Mouse (Mus musculus) kidney, embryonic 15.5 days (tissue): ENCODE measurements around the gene Glo1. TPM values are rescaled to one million over a fixed set of nuclear protein-coding genes. Genes with fewer than 3 reads are reported as not detected.

ENCODE experiments used
- ATAC-seq: fragments of 200-750 bp; cut with Nextera tagmentation; replicated peaks from 2 replicates; pipeline ENCODE4 v1.8.0; 2017; ENCODE audit warnings: moderate TSS enrichment; ENCODE audit not compliant: low FRiP score
- H3K27ac ChIP-seq: fragments of 300-500 bp; sonication (generic); 2 replicates; pipeline ENCODE4 v1.5.1; 2015; ENCODE audit warnings: mild to moderate bottlenecking, inconsistent platforms
- H3K27me3 ChIP-seq: fragments of 300-500 bp; sonication (generic); 2 replicates; pipeline ENCODE4 v1.6.1; 2015; ENCODE audit warnings: inconsistent platforms
- H3K36me3 ChIP-seq: fragments of 300-500 bp; sonication (generic); 2 replicates; pipeline ENCODE4 v1.6.1; 2015; ENCODE audit warnings: inconsistent platforms
- H3K4me1 ChIP-seq: fragments of 300-500 bp; sonication (generic); 2 replicates; pipeline ENCODE4 v1.6.1; 2015; ENCODE audit warnings: inconsistent platforms
- H3K4me2 ChIP-seq: fragments of 300-500 bp; sonication (generic); 2 replicates; pipeline ENCODE4 v1.6.1; 2015; ENCODE audit warnings: moderate library complexity, mild to moderate bottlenecking, inconsistent platforms
- H3K4me3 ChIP-seq: fragments of 300-500 bp; sonication (generic); replicated peaks from 2 replicates; pipeline ENCODE4 v1.5.1; 2015; ENCODE audit warnings: mild to moderate bottlenecking, inconsistent platforms
- H3K9ac ChIP-seq: fragments of 300-500 bp; sonication (generic); 2 replicates; pipeline ENCODE4 v1.6.1; 2015; ENCODE audit warnings: mild to moderate bottlenecking, inconsistent platforms
- H3K9me3 ChIP-seq: fragments of 300-500 bp; sonication (generic); replicated peaks from 2 replicates; pipeline ENCODE4 v1.6.1; 2016; ENCODE audit warnings: inconsistent platforms
- WGBS: fragments of 180-500 bp; shearing (Covaris S2); methylation state at CpG from one replicate; pipeline ENCODE4 v1.1.7; 2015; ENCODE audit warnings: mixed read lengths; 5-methylcytosine and 5-hydroxymethylcytosine counted together
- polyA plus RNA-seq: library from polyadenylated mRNA; unstranded; fragments of >200 nt; fragmentation: Nextera tagmentation; extraction: Ambion mirVana; gene quantifications from 2 replicates; pipeline ENCODE4 v1.2.1, GENCODE M21; 2015

Glo1 gene
- polyA plus RNA-seq, 1 experiment from 2014 or later, result 221 TPM

- H3K9ac ChIP-seq, result no peak overlapping the region
- 88% methylated on average over 3 of the region's 3 CpGs for WGBS
- H3K27me3 ChIP-seq, result no peaks in the 10 kb centered on the region
- no peaks in the 10 kb centered on the region for H3K9me3 ChIP-seq
- no peaks in the 10 kb centered on the region for H3K36me3 ChIP-seq
- H3K4me3 ChIP-seq, result no peak overlapping the region
- no peaks in the 10 kb centered on the region for H3K4me1 ChIP-seq
- no peak overlapping the region for H3K27ac ChIP-seq
- ATAC-seq, result no peak
- H3K4me2 ChIP-seq, result no peak overlapping the region
These were observed 70.2 kb downstream of the Glo1 start for GRCm38 (mm10) chr17:30556512-30556911.

GRCm38 (mm10) chr17:30553027-30553937 lies 73.4 kb downstream of the Glo1 start:
- Histone ChIP-seq H3K4me2 (no peak overlapping the region), H3K9ac (no peak overlapping the region), H3K4me3 (no peak overlapping the region), H3K27me3 (no peaks in the 10 kb centered on the region), H3K4me1 (peaks cover 15% of the 10 kb centered on the region), H3K36me3 (no peaks in the 10 kb centered on the region), H3K27ac (no peak overlapping the region), H3K9me3 (no peaks in the 10 kb centered on the region)
- WGBS, result 86% methylated on average over 4 of the region's 4 CpGs
- ATAC-seq, result no peak

- no peak overlapping the region for H3K9ac ChIP-seq
- 27% methylated on average over 1 of the region's 1 CpGs for WGBS
- H3K4me2 ChIP-seq, result no peak overlapping the region
- no peaks in the 10 kb centered on the region for H3K36me3 ChIP-seq
- H3K4me3 ChIP-seq, result no peak overlapping the region
- no peaks in the 10 kb centered on the region for H3K27me3 ChIP-seq
- peaks cover 15% of the 10 kb centered on the region for H3K4me1 ChIP-seq
- ATAC-seq, result no peak
- peak overlapping the region; percentile 56; the same call in 1 of the 2 replicates for H3K27ac ChIP-seq
- H3K9me3 ChIP-seq, result no peaks in the 10 kb centered on the region
These were observed 75.9 kb downstream of the Glo1 start for GRCm38 (mm10) chr17:30550774-30551107.

GRCm38 (mm10) chr17:30549899-30550773 lies 76.5 kb downstream of the Glo1 start:
- Histone ChIP-seq H3K4me2 (no peak overlapping the region), H3K27ac (peak overlapping the region; percentile 56; the same call in 1 of the 2 replicates), H3K27me3 (no peaks in the 10 kb centered on the region), H3K4me3 (no peak overlapping the region), H3K4me1 (peaks cover 15% of the 10 kb centered on the region), H3K9me3 (no peaks in the 10 kb centered on the region), H3K9ac (no peak overlapping the region), H3K36me3 (no peaks in the 10 kb centered on the region)
- whole genome bisulfite sequencing, result 55% methylated on average over 9 of the region's 9 CpGs
- ATAC-seq, result no peak

- Histone ChIP-seq H3K27me3 (no peaks in the 10 kb centered on the region), H3K4me2 (no peak overlapping the region), H3K9me3 (no peaks in the 10 kb centered on the region), H3K9ac (no peak overlapping the region), H3K36me3 (no peaks in the 10 kb centered on the region), H3K4me1 (peaks cover 23% of the 10 kb centered on the region), H3K4me3 (no peak overlapping the region), H3K27ac (peak overlapping the region; percentile 56)
- 13% methylated on average over 8 of the region's 8 CpGs for WGBS
- ATAC-seq, result peak; percentile 49; the same call in 1 of the 2 replicates
These were observed 87.6 kb downstream of the Glo1 start for GRCm38 (mm10) chr17:30539098-30539497.

- Histone ChIP-seq H3K4me1 (peaks cover 22% of the 10 kb centered on the region), H3K9me3 (no peaks in the 10 kb centered on the region), H3K36me3 (no peaks in the 10 kb centered on the region), H3K27ac (no peak overlapping the region), H3K4me3 (no peak overlapping the region), H3K27me3 (no peaks in the 10 kb centered on the region), H3K9ac (no peak overlapping the region), H3K4me2 (no peak overlapping the region)
- WGBS, result 47% methylated on average over 5 of the region's 5 CpGs
- ATAC-seq, result no peak
These were observed 90.0 kb downstream of the Glo1 start for GRCm38 (mm10) chr17:30536651-30537050.

Other genes with a start within 250 kb of the Glo1 start
- 54.3 and 57.8 TPM in 2 replicates for gene Btbd9, start 50.4 kb downstream of the Glo1 start, polyA plus RNA-seq
- gene Dnah8, start 2.5 kb downstream of the Glo1 start, polyA plus RNA-seq, result 0.91 and 1.3 TPM in 2 replicates